Mouse (Mus musculus) heart, adult 2 months (tissue): Measurements from ENCODE around the gene Lrrc75b. TPM values are rescaled to one million over a fixed set of nuclear protein-coding genes. Genes with fewer than 3 reads are reported as not detected.

Experiments used
- DNase-seq, 2 experiments: peaks; one replicate each; pipeline ENCODE4 v3.0.0; 2021
- H3K27ac ChIP-seq: fragments of 200-600 bp; 2 replicates; pipeline ENCODE4 v1.8.1; 2022
- H3K27me3 ChIP-seq: fragments of 200-500 bp; 2 replicates; pipeline ENCODE4 v1.6.1; 2012; ENCODE audit warnings: mild to moderate bottlenecking, low read length, inconsistent platforms, mixed read lengths; ENCODE audit not compliant: control insufficient read depth, insufficient read depth
- H3K36me3 ChIP-seq: fragments of 200-500 bp; 2 replicates; pipeline ENCODE4 v1.6.1; 2012; ENCODE audit warnings: low read length, inconsistent platforms; ENCODE audit not compliant: control insufficient read depth, insufficient read depth
- H3K4me1 ChIP-seq: fragments of 200-500 bp; 2 replicates; pipeline ENCODE4 v1.6.1; 2011; ENCODE audit warnings: low read length; ENCODE audit not compliant: control insufficient read depth, insufficient read depth
- H3K4me3 ChIP-seq: fragments of 200-600 bp; 2 replicates; pipeline ENCODE4 v1.8.1; 2022
- H3K79me2 ChIP-seq: fragments of 200-500 bp; replicated peaks from 2 replicates; pipeline ENCODE4 v1.6.1; 2012; ENCODE audit warnings: mild to moderate bottlenecking, inconsistent platforms, low read length, moderate library complexity, mixed read lengths; ENCODE audit not compliant: control insufficient read depth, insufficient read depth
- H3K9ac ChIP-seq: fragments of 200-500 bp; 2 replicates; pipeline ENCODE4 v1.6.1; 2012; ENCODE audit warnings: low read depth, mild to moderate bottlenecking, control low read depth, inconsistent platforms, low read length, mixed read lengths
- CTCF ChIP-seq: fragments of 200-600 bp; IDR thresholded peaks from 2 replicates; pipeline ENCODE4 v1.8.1; 2022; ENCODE audit warnings: antibody characterized with exemption, mild to moderate bottlenecking, moderate library complexity
- EP300 ChIP-seq: fragments of 200-500 bp; IDR thresholded peaks from 2 replicates; pipeline ENCODE4 v1.6.1; 2011; ENCODE audit warnings: low read depth, low read length, control low read depth; ENCODE audit not compliant: insufficient read depth
- POLR2A ChIP-seq: fragments of 200-500 bp; IDR thresholded peaks from 2 replicates; pipeline ENCODE4 v1.6.1; 2011; ENCODE audit warnings: mild to moderate bottlenecking, low read depth, low read length, control low read depth; ENCODE audit not compliant: insufficient read depth
- WGBS: fragments of 180-500 bp; shearing (Covaris S2); methylation state at CpG from one replicate; pipeline ENCODE4 v1.1.7; 2018; 5-methylcytosine and 5-hydroxymethylcytosine counted together
- intact Hi-C: fragments of 180-260 bp; cut with DNase I; formaldehyde crosslinking; loops from one replicate; pipeline ENCODE4 v1.15.1; 2025
- polyA plus RNA-seq: library from polyadenylated mRNA; depleted of rRNA; stranded (reverse); fragments of >200 nt; gene quantifications from 2 replicates; pipeline ENCODE4 v1.2.3, GENCODE M21; 2012
- total RNA-seq, 2 experiments: library from RNA; stranded (reverse); gene quantifications; 2 replicates each; pipeline ENCODE4 v1.2.3; 2021

The Lrrc75b gene
- total and polyA plus RNA-seq, 3 experiments = 0.66 to 1.00 (median 0.84) TPM

- Histone ChIP-seq H3K4me3 (no peak overlapping the region), H3K36me3 (no peaks in the 10 kb centered on the region), H3K79me2 (no peaks in the 10 kb centered on the region), H3K9ac (no peak overlapping the region), H3K27ac (no peak overlapping the region), H3K4me1 (peaks cover 25% of the 10 kb centered on the region), H3K27me3 (no peaks in the 10 kb centered on the region)
- no peak for DNase-seq
- WGBS = 80% methylated on average over 1 of the region's 1 CpGs
- no peak for TF ChIP-seq EP300
- no peak for TF ChIP-seq CTCF
- no peak for TF ChIP-seq POLR2A
- intact Hi-C loops = loop anchor here (1.0 to 5.0 kb wide), 3 partner anchors 49 to 366 kb away; partner anchors contain the start of gene Gm5134
These were observed 26.4 kb upstream of the Lrrc75b start for GRCm38 (mm10) chr10:75586553-75586879.

- intact Hi-C loops = loop anchor here (1.0 to 5.0 kb wide), 4 partner anchors 49 to 366 kb away; partner anchors contain the start of gene Gm5134
- peaks cover 25% of the 10 kb centered on the region for H3K4me1 ChIP-seq
- TF ChIP-seq EP300 (peak; percentile 86; the same call in 1 of the 2 replicates), POLR2A (no peak), CTCF (peak; percentile 96)
- WGBS = 14% methylated on average over 20 of the region's 20 CpGs
- DNase-seq = peak; percentile 86 to 91
- H3K27ac ChIP-seq = no peak overlapping the region
- no peaks in the 10 kb centered on the region for H3K36me3 ChIP-seq
- no peak overlapping the region for H3K9ac ChIP-seq
- H3K79me2 ChIP-seq = no peaks in the 10 kb centered on the region
- H3K4me3 ChIP-seq = no peak overlapping the region
- H3K27me3 ChIP-seq = no peaks in the 10 kb centered on the region
These were observed 25.9 kb upstream of the Lrrc75b start for GRCm38 (mm10) chr10:75585876-75586552.

GRCm38 (mm10) chr10:75579129-75579528 lies 19.0 kb upstream of the Lrrc75b start:
- no peaks in the 10 kb centered on the region for H3K4me1 ChIP-seq
- H3K27me3 ChIP-seq = no peaks in the 10 kb centered on the region
- 78% methylated on average over 6 of the region's 6 CpGs for WGBS
- no peak overlapping the region for H3K4me3 ChIP-seq
- DNase-seq = no peak
- intact Hi-C loops = no loop called here
- no peak overlapping the region for H3K27ac ChIP-seq
- no peak for TF ChIP-seq EP300
- TF ChIP-seq POLR2A = no peak
- TF ChIP-seq CTCF = no peak
- no peaks in the 10 kb centered on the region for H3K79me2 ChIP-seq
- H3K9ac ChIP-seq = no peak overlapping the region
- H3K36me3 ChIP-seq = no peaks in the 10 kb centered on the region

- no peak overlapping the region for H3K4me3 ChIP-seq
- H3K9ac ChIP-seq = no peak overlapping the region
- TF ChIP-seq EP300 (no peak), CTCF (no peak), POLR2A (no peak)
- no peaks in the 10 kb centered on the region for H3K4me1 ChIP-seq
- intact Hi-C loops = no loop called here
- no peaks in the 10 kb centered on the region for H3K36me3 ChIP-seq
- no peaks in the 10 kb centered on the region for H3K27me3 ChIP-seq
- no peak for DNase-seq
- no peak overlapping the region for H3K27ac ChIP-seq
- 92% methylated on average over 9 of the region's 9 CpGs for WGBS
- H3K79me2 ChIP-seq = no peaks in the 10 kb centered on the region; the same call in 1 of the 2 replicates
These were observed 13.8 kb upstream of the Lrrc75b start for GRCm38 (mm10) chr10:75573965-75574364.

- H3K27me3 ChIP-seq = no peaks in the 10 kb centered on the region
- WGBS = 80% methylated on average over 10 of the region's 10 CpGs
- H3K36me3 ChIP-seq = no peaks in the 10 kb centered on the region
- DNase-seq = no peak
- no peak overlapping the region for H3K27ac ChIP-seq
- no peaks in the 10 kb centered on the region; the same call in 1 of the 2 replicates for H3K79me2 ChIP-seq
- intact Hi-C loops = no loop called here
- TF ChIP-seq EP300 (no peak), CTCF (no peak), POLR2A (no peak)
- no peak overlapping the region for H3K4me3 ChIP-seq
- H3K4me1 ChIP-seq = no peaks in the 10 kb centered on the region
- H3K9ac ChIP-seq = no peak overlapping the region
These were observed 13.1 kb upstream of the Lrrc75b start for GRCm38 (mm10) chr10:75573181-75573580.

- no peak overlapping the region for H3K27ac ChIP-seq
- no peaks in the 10 kb centered on the region for H3K27me3 ChIP-seq
- no peak for TF ChIP-seq POLR2A
- TF ChIP-seq EP300 = no peak
- TF ChIP-seq CTCF = no peak
- WGBS = 50% methylated on average over 9 of the region's 9 CpGs
- no peaks in the 10 kb centered on the region; the same call in 1 of the 2 replicates for H3K79me2 ChIP-seq
- intact Hi-C loops = no loop called here
- no peak overlapping the region for H3K4me3 ChIP-seq
- no peaks in the 10 kb centered on the region for H3K4me1 ChIP-seq
- no peak for DNase-seq
- H3K9ac ChIP-seq = no peak overlapping the region
- no peaks in the 10 kb centered on the region for H3K36me3 ChIP-seq
These were observed 11.8 kb upstream of the Lrrc75b start for GRCm38 (mm10) chr10:75571937-75572336.
